Mouse (Mus musculus) CH12.LX (cell line): Measurements from ENCODE around the gene Cipc.

ENCODE experiments used
- GABPA ChIP-seq: IDR thresholded peaks from 2 replicates; pipeline ENCODE4 v1.6.1; 2012; ENCODE audit warnings: low read depth, low read length, improper control_type of control experiment, inconsistent platforms; ENCODE audit not compliant: insufficient replicate concordance
- TBP ChIP-seq: conservative IDR thresholded peaks from 2 replicates; pipeline ENCODE4 v1.6.1; 2011; ENCODE audit warnings: low read depth, low read length, improper control_type of control experiment

- TF ChIP-seq GABPA = no peak
- TF ChIP-seq TBP = no peak
Observed at GRCm38 (mm10) chr12:87003606-87004005, 56.8 kb downstream of the Cipc start.
